Mouse (Mus musculus) liver, adult 2 months (tissue): ENCODE measurements around the gene Gm20388.

Source experiments
- CTCF ChIP-seq: fragments of 200-500 bp; IDR thresholded peaks from 2 replicates; pipeline ENCODE4 v1.5.1; 2011; ENCODE audit warnings: low read depth, low read length, control low read depth
- POLR2A ChIP-seq: fragments of 200-500 bp; IDR thresholded peaks from 2 replicates; pipeline ENCODE4 v1.6.1; 2011; ENCODE audit warnings: low read length, control low read depth; ENCODE audit not compliant: insufficient read depth; ENCODE audit errors: extremely low read depth

DNA sequence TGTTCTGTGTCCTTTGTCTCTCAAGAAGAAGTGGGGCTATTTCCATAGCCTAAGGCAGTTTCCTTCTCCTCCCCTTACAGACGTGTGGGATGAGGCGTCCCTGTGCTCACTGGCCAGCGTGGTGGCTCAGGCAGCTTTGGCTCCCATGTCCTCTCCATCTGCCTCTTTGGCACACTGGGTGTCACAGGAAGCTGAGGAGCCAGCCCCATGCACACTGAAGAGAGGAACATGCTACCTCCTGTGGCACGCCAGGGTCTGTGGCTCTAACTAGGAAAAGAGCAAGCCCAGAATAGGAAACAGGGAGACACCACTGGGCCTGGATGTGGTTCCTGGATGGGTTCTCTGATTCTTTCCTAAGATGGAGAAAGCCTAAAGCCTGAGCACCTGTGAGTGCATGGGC lies 2138.6 kb downstream of the Gm20388 start:
- TF ChIP-seq CTCF (no peak), POLR2A (no peak)
